Mouse (Mus musculus): ENCODE measurements around the gene Ctps. TPM values are rescaled to one million over a fixed set of nuclear protein-coding genes. Genes with fewer than 3 reads are reported as not detected.

Gene Ctps
- polyA plus RNA-seq, 1 experiment = 6.3 TPM

GRCm38 (mm10) chr4:120570438-120571069 is 478 bp upstream of the Ctps start:
- H3K36me3 ChIP-seq (ENCODE audit: control insufficient read depth, insufficient read depth, low read length) = no peaks in the 10 kb centered on the region
- H3K4me3 ChIP-seq (ENCODE audit: control insufficient read depth, low read depth, low read length) = peak overlapping the region; percentile 98
- H3K27me3 ChIP-seq (ENCODE audit: control insufficient read depth, insufficient read depth, low read length) = no peaks in the 10 kb centered on the region
- H3K4me1 ChIP-seq (ENCODE audit: control insufficient read depth, insufficient read depth, low read length) = peaks cover 14% of the 10 kb centered on the region
- TF ChIP-seq POLR2A (IDR thresholded peaks at IDR 0.05; ENCODE audit: control insufficient read depth, low read depth, low read length) = no peak
- TF ChIP-seq CTCF (IDR thresholded peaks at IDR 0.05; ENCODE audit: control insufficient read depth, insufficient read depth, insufficient replicate concordance, low read depth, low read length) = no peak
- peak overlapping the region; percentile 96 for H3K27ac ChIP-seq (ENCODE audit: control insufficient read depth, insufficient read depth, low read depth, low read length)

- TF ChIP-seq CTCF (IDR thresholded peaks at IDR 0.05; ENCODE audit: control insufficient read depth, insufficient read depth, insufficient replicate concordance, low read depth, low read length) (no peak), POLR2A (IDR thresholded peaks at IDR 0.05; ENCODE audit: control insufficient read depth, low read depth, low read length) (no peak)
- H3K27ac ChIP-seq (ENCODE audit: control insufficient read depth, insufficient read depth, low read depth, low read length) = peak overlapping the region; percentile 40
- peaks cover 14% of the 10 kb centered on the region for H3K4me1 ChIP-seq (ENCODE audit: control insufficient read depth, insufficient read depth, low read length)
- no peaks in the 10 kb centered on the region for H3K36me3 ChIP-seq (ENCODE audit: control insufficient read depth, insufficient read depth, low read length)
- no peaks in the 10 kb centered on the region for H3K27me3 ChIP-seq (ENCODE audit: control insufficient read depth, insufficient read depth, low read length)
- peak overlapping the region; percentile 16 for H3K4me3 ChIP-seq (ENCODE audit: control insufficient read depth, low read depth, low read length)
Observed at GRCm38 (mm10) chr4:120569025-120569424, 1.1 kb downstream of the Ctps start.

- H3K27me3 ChIP-seq (ENCODE audit: control insufficient read depth, insufficient read depth, low read length) = no peaks in the 10 kb centered on the region
- no peak overlapping the region for H3K27ac ChIP-seq (ENCODE audit: control insufficient read depth, insufficient read depth, low read depth, low read length)
- H3K4me3 ChIP-seq (ENCODE audit: control insufficient read depth, low read depth, low read length) = no peak overlapping the region
- no peaks in the 10 kb centered on the region for H3K36me3 ChIP-seq (ENCODE audit: control insufficient read depth, insufficient read depth, low read length)
- H3K4me1 ChIP-seq (ENCODE audit: control insufficient read depth, insufficient read depth, low read length) = peaks cover 14% of the 10 kb centered on the region
- no peak for TF ChIP-seq POLR2A (IDR thresholded peaks at IDR 0.05; ENCODE audit: control insufficient read depth, low read depth, low read length)
- no peak for TF ChIP-seq CTCF (IDR thresholded peaks at IDR 0.05; ENCODE audit: control insufficient read depth, insufficient read depth, insufficient replicate concordance, low read depth, low read length)
Observed at GRCm38 (mm10) chr4:120568005-120568404, 2.1 kb downstream of the Ctps start.

- TF ChIP-seq CTCF (IDR thresholded peaks at IDR 0.05; ENCODE audit: control insufficient read depth, insufficient read depth, insufficient replicate concordance, low read depth, low read length) (no peak), POLR2A (IDR thresholded peaks at IDR 0.05; ENCODE audit: control insufficient read depth, low read depth, low read length) (no peak)
- no peaks in the 10 kb centered on the region for H3K27me3 ChIP-seq (ENCODE audit: control insufficient read depth, insufficient read depth, low read length)
- no peaks in the 10 kb centered on the region for H3K36me3 ChIP-seq (ENCODE audit: control insufficient read depth, insufficient read depth, low read length)
- no peak overlapping the region for H3K4me3 ChIP-seq (ENCODE audit: control insufficient read depth, low read depth, low read length)
- peaks cover 9% of the 10 kb centered on the region for H3K4me1 ChIP-seq (ENCODE audit: control insufficient read depth, insufficient read depth, low read length)
- H3K27ac ChIP-seq (ENCODE audit: control insufficient read depth, insufficient read depth, low read depth, low read length) = no peak overlapping the region
Observed at GRCm38 (mm10) chr4:120565726-120566125, 4.3 kb downstream of the Ctps start.

GRCm38 (mm10) chr4:120556592-120556991 is 13.5 kb downstream of the Ctps start:
- Histone ChIP-seq H3K4me1 (ENCODE audit: control insufficient read depth, insufficient read depth, low read length) (no peaks in the 10 kb centered on the region), H3K27ac (ENCODE audit: control insufficient read depth, insufficient read depth, low read depth, low read length) (no peak overlapping the region), H3K27me3 (ENCODE audit: control insufficient read depth, insufficient read depth, low read length) (no peaks in the 10 kb centered on the region), H3K36me3 (ENCODE audit: control insufficient read depth, insufficient read depth, low read length) (peaks cover 2% of the 10 kb centered on the region; the same call in 1 of the 2 replicates), H3K4me3 (ENCODE audit: control insufficient read depth, low read depth, low read length) (no peak overlapping the region)
- no peak for TF ChIP-seq CTCF (IDR thresholded peaks at IDR 0.05; ENCODE audit: control insufficient read depth, insufficient read depth, insufficient replicate concordance, low read depth, low read length)
- no peak for TF ChIP-seq POLR2A (IDR thresholded peaks at IDR 0.05; ENCODE audit: control insufficient read depth, low read depth, low read length)

- H3K4me3 ChIP-seq (ENCODE audit: control insufficient read depth, low read depth, low read length) = no peak overlapping the region
- no peak for TF ChIP-seq CTCF (IDR thresholded peaks at IDR 0.05; ENCODE audit: control insufficient read depth, insufficient read depth, insufficient replicate concordance, low read depth, low read length)
- no peak for TF ChIP-seq POLR2A (IDR thresholded peaks at IDR 0.05; ENCODE audit: control insufficient read depth, low read depth, low read length)
- no peaks in the 10 kb centered on the region for H3K4me1 ChIP-seq (ENCODE audit: control insufficient read depth, insufficient read depth, low read length)
- H3K27me3 ChIP-seq (ENCODE audit: control insufficient read depth, insufficient read depth, low read length) = no peaks in the 10 kb centered on the region
- no peaks in the 10 kb centered on the region; the same call in 1 of the 2 replicates for H3K36me3 ChIP-seq (ENCODE audit: control insufficient read depth, insufficient read depth, low read length)
- H3K27ac ChIP-seq (ENCODE audit: control insufficient read depth, insufficient read depth, low read depth, low read length) = no peak overlapping the region
Observed at GRCm38 (mm10) chr4:120544896-120545295, 25.2 kb downstream of the Ctps start.

GRCm38 (mm10) chr4:120538664-120539063 is 31.4 kb downstream of the Ctps start:
- H3K27me3 ChIP-seq (ENCODE audit: control insufficient read depth, insufficient read depth, low read length) = no peaks in the 10 kb centered on the region
- H3K36me3 ChIP-seq (ENCODE audit: control insufficient read depth, insufficient read depth, low read length) = no peaks in the 10 kb centered on the region
- H3K27ac ChIP-seq (ENCODE audit: control insufficient read depth, insufficient read depth, low read depth, low read length) = no peak overlapping the region
- TF ChIP-seq POLR2A (IDR thresholded peaks at IDR 0.05; ENCODE audit: control insufficient read depth, low read depth, low read length) (no peak), CTCF (IDR thresholded peaks at IDR 0.05; ENCODE audit: control insufficient read depth, insufficient read depth, insufficient replicate concordance, low read depth, low read length) (no peak)
- H3K4me1 ChIP-seq (ENCODE audit: control insufficient read depth, insufficient read depth, low read length) = no peaks in the 10 kb centered on the region
- no peak overlapping the region for H3K4me3 ChIP-seq (ENCODE audit: control insufficient read depth, low read depth, low read length)

All from testis, adult 2 months (tissue).